Mouse (Mus musculus) megakaryocyte, embryonic 14.5 days (primary cell): Measurements from ENCODE around the gene Adap1.

Experiments
- FLI1 ChIP-seq: IDR thresholded peaks from 2 replicates; pipeline ENCODE4 v1.6.1; 2012; ENCODE audit warnings: low read length, inconsistent platforms, mixed read lengths
- GATA1 ChIP-seq: IDR thresholded peaks from 3 replicates; pipeline ENCODE4 v1.6.1; 2012; ENCODE audit warnings: mixed read lengths, low read length, inconsistent platforms, borderline replicate concordance

DNA sequence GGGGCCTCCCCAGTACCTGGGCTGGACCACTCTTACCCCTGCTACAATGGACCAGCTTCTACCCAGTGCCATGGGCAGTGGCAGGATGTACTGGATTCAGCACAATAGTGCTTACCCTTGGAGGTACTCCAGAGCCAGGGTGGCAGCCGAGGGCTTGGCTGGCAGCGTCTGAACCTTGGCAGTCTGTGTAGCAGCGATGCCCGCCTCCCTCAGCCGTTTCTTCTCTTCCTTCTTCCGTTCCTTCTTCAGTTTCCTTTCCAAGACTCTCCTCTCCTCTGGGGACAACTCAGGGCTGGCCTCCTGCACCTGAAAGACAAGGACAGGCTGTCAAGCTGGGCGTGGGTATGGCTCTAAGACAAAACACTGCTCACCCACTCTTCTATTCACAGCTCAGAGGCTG, 38.4 kb upstream of the Adap1 start:
- TF ChIP-seq GATA1, result no peak
- TF ChIP-seq FLI1, result no peak
